Mouse (Mus musculus) spleen, adult 2 months (tissue): ENCODE measurements around the gene Fez2. TPM values are rescaled to one million over a fixed set of nuclear protein-coding genes. Genes with fewer than 3 reads are reported as not detected.

Experiments
- DNase-seq, 2 experiments: peaks; one replicate each; pipeline versions ENCODE4 v3.0.0 to v3.0.0-alpha.2; 2012 to 2021; ENCODE audit warnings: low spot score in 2 of 2, low read depth in 1 of 2
- H3K27ac ChIP-seq: fragments of 200-500 bp; 2 replicates; pipeline ENCODE4 v1.5.1; 2012; ENCODE audit warnings: low read length, inconsistent platforms; ENCODE audit not compliant: insufficient read depth
- H3K27me3 ChIP-seq: fragments of 200-500 bp; 2 replicates; pipeline ENCODE4 v1.6.1; 2012; ENCODE audit warnings: mild to moderate bottlenecking, moderate library complexity, low read length, inconsistent platforms; ENCODE audit not compliant: control insufficient read depth, insufficient read depth
- H3K36me3 ChIP-seq: fragments of 200-500 bp; 2 replicates; pipeline ENCODE4 v1.6.1; 2012; ENCODE audit warnings: mild to moderate bottlenecking, low read length, inconsistent platforms; ENCODE audit not compliant: control insufficient read depth, insufficient read depth
- H3K4me1 ChIP-seq: fragments of 200-500 bp; 2 replicates; pipeline ENCODE4 v1.6.1; 2011; ENCODE audit warnings: inconsistent platforms; ENCODE audit not compliant: control insufficient read depth, insufficient read depth, insufficient read length
- H3K4me3 ChIP-seq: fragments of 200-500 bp; 2 replicates; pipeline ENCODE4 v1.5.1; 2011; ENCODE audit warnings: mild to moderate bottlenecking, inconsistent platforms; ENCODE audit not compliant: insufficient read depth, insufficient read length; ENCODE audit errors: extremely low read depth
- CTCF ChIP-seq: fragments of 200-500 bp; IDR thresholded peaks from 2 replicates; pipeline ENCODE4 v1.5.1; 2011; ENCODE audit warnings: mild to moderate bottlenecking, inconsistent platforms; ENCODE audit not compliant: insufficient read depth, insufficient read length, insufficient replicate concordance; ENCODE audit errors: extremely low read depth
- POLR2A ChIP-seq: fragments of 200-500 bp; IDR thresholded peaks from 2 replicates; pipeline ENCODE4 v1.6.1; 2011; ENCODE audit warnings: low read depth, low read length, inconsistent platforms
- WGBS: fragments of 180-500 bp; shearing (Covaris S2); methylation state at CpG from one replicate; pipeline ENCODE4 v1.1.7; 2018; 5-methylcytosine and 5-hydroxymethylcytosine counted together
- polyA plus RNA-seq: library from polyadenylated mRNA; depleted of rRNA; stranded (reverse); fragments of >200 nt; gene quantifications from 2 replicates; pipeline ENCODE4 v1.2.3, GENCODE M21; 2012

Fez2 gene
- polyA plus RNA-seq, 1 experiment: 12.7 TPM

DNA sequence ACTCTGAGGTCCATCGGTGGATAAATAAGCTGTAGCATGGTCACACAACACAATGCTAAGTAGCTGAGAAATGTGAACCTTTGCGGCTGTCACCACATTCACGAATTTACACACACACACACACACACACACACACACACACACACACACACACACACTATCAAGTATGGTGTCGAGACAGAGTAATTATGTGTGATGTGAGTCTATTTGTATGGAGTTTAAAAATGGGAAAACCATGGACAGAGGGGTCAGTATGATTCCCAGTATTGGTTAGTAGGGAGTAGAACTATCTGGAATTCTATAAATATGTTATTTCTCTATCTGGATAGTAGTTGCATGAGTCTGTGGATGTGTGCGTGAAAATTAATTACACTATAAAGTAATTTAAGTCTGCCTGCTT lies 35.6 kb upstream of the Fez2 start:
- TF ChIP-seq CTCF: no peak
- TF ChIP-seq POLR2A: no peak
- Histone ChIP-seq H3K36me3 (no peaks in the 10 kb centered on the region), H3K27me3 (no peaks in the 10 kb centered on the region), H3K27ac (no peak overlapping the region), H3K4me1 (peaks cover 6% of the 10 kb centered on the region), H3K4me3 (no peak overlapping the region)
- no peak for DNase-seq
- 94% methylated on average over 5 of the region's 5 CpGs for WGBS

DNA sequence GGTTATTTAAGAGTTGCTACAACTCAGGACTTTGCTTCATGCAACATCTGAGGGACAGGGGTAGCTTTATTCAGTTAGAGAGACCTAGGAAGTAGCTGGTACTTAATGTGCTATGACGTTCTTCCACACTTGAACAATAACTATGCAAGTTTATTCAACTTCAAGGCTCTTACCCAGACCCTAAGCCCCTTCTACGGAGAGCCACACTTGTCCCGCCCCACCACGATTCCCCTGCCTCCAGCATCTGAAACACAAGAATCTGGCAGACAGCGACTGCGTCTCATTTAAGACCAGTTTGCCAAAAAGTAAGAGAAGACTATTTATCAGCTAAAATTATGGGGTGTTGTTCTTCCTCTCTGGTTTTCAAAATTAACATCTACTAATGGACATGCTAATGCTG lies 33.9 kb upstream of the Fez2 start:
- TF ChIP-seq CTCF: no peak
- TF ChIP-seq POLR2A: no peak
- Histone ChIP-seq H3K27ac (no peak overlapping the region), H3K4me1 (peaks cover 6% of the 10 kb centered on the region), H3K27me3 (no peaks in the 10 kb centered on the region), H3K4me3 (no peak overlapping the region), H3K36me3 (no peaks in the 10 kb centered on the region)
- WGBS: 85% methylated on average over 6 of the region's 6 CpGs
- peak in 1 of 2 experiments; percentile 17 for DNase-seq

DNA sequence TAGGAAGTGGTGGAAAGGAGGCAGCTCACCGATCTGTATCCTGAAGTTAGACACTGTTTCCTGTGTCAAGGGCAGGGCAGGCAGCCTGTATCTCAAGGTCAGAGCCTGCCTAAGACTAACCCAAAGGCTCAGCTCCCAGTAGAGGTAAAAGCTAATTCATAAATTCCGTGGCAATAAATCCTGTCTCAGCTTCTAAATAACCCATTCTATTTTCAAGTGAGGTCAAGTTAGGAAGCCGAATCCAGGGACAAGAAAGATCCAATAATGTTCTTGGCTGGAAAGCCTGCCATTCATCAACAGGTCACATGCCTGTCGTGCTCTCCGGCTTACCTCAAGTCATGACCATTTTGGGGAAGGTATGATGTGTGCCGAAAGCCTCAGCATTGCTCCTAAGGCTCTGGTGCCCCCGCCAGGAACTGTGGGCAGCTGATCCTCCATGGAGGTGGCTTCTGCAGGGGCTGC lies 33.4 kb upstream of the Fez2 start:
- Histone ChIP-seq H3K36me3 (no peaks in the 10 kb centered on the region), H3K4me1 (peaks cover 6% of the 10 kb centered on the region), H3K27ac (no peak overlapping the region), H3K27me3 (no peaks in the 10 kb centered on the region), H3K4me3 (no peak overlapping the region)
- no peak for DNase-seq
- WGBS: 14% methylated on average over 7 of the region's 7 CpGs
- TF ChIP-seq POLR2A (no peak), CTCF (no peak)

DNA sequence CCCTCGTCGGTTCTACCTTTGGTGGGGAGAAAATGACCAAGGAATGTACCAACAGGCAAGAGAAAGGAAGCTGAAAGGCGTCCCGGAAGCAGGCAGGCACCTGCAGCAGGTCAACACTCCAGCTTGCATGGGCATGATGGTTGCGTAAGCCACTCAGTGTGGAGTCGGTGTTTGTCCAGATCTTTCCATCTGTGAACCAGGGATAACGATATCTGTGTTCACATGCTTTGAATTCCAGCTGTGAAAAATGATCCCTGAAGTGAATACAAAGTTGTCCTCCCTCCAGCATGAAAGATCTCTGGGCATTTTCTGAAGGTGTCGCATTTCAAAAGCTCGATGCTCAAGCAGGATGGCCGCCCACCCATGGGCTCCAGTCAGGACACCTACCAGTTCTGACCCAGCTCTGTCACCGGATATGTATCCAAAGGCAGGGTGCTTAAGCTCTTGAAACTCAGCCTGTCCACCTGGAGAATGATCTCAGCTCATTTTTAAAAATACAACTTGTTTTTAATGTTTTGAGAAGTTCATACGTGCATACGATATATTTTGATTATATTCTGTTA lies 31.8 kb upstream of the Fez2 start:
- no peaks in the 10 kb centered on the region for H3K27me3 ChIP-seq
- peaks cover 6% of the 10 kb centered on the region for H3K4me1 ChIP-seq
- H3K4me3 ChIP-seq: no peak overlapping the region
- H3K36me3 ChIP-seq: no peaks in the 10 kb centered on the region
- no peak for DNase-seq
- TF ChIP-seq POLR2A: no peak
- TF ChIP-seq CTCF: no peak
- no peak overlapping the region for H3K27ac ChIP-seq
- 88% methylated on average over 13 of the region's 13 CpGs for WGBS

- no peak for DNase-seq
- no peaks in the 10 kb centered on the region for H3K36me3 ChIP-seq
- H3K27ac ChIP-seq: no peak overlapping the region
- TF ChIP-seq POLR2A: no peak
- TF ChIP-seq CTCF: no peak
- no peaks in the 10 kb centered on the region for H3K4me1 ChIP-seq
- 71% methylated on average over 7 of the region's 7 CpGs for WGBS
- no peak overlapping the region for H3K4me3 ChIP-seq
- no peaks in the 10 kb centered on the region for H3K27me3 ChIP-seq
Observed at GRCm38 (mm10) chr17:78444826-78445225, 26.9 kb upstream of the Fez2 start.

DNA sequence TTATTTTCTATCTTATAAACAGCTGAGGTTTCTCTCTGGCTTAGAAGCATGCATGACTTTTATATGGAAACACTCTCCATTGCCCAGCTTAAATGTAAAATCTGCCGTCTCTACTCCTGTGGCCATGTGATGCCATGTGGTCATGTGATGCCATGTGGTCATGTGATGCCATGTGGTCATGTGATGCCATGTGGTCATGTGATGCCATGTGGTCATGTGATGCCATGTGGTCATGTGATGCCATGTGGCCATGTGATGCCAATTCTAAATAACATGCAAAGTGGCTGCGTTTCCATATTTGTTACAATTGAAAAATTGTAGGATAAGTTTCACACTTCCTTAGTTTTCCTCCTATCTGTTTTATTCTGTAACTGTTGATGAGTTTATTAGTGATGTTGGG lies 22.8 kb upstream of the Fez2 start:
- 94% methylated on average over 2 of the region's 2 CpGs for WGBS
- no peak overlapping the region for H3K27ac ChIP-seq
- H3K4me1 ChIP-seq: no peaks in the 10 kb centered on the region
- H3K27me3 ChIP-seq: no peaks in the 10 kb centered on the region
- TF ChIP-seq CTCF: no peak
- no peak for TF ChIP-seq POLR2A
- no peak for DNase-seq
- H3K4me3 ChIP-seq: no peak overlapping the region
- no peaks in the 10 kb centered on the region for H3K36me3 ChIP-seq

- TF ChIP-seq POLR2A (no peak), CTCF (no peak)
- no peaks in the 10 kb centered on the region for H3K27me3 ChIP-seq
- no peaks in the 10 kb centered on the region for H3K4me1 ChIP-seq
- no peaks in the 10 kb centered on the region for H3K36me3 ChIP-seq
- no peak overlapping the region for H3K4me3 ChIP-seq
- no peak overlapping the region for H3K27ac ChIP-seq
- no peak for DNase-seq
- 85% methylated on average over 4 of the region's 4 CpGs for WGBS
Observed at GRCm38 (mm10) chr17:78437161-78437560, 19.2 kb upstream of the Fez2 start.
